Mouse (Mus musculus) thymus, adult 2 months (tissue): ENCODE results near the gene Ugt1a8. TPM values are rescaled to one million over a fixed set of nuclear protein-coding genes. Genes with fewer than 3 reads are reported as not detected.

Experiments used
- DNase-seq: peaks from one replicate; pipeline ENCODE4 v3.0.0; 2021
- H3K27ac ChIP-seq: fragments of 200-500 bp; 2 replicates; pipeline ENCODE4 v1.5.1; 2012; ENCODE audit warnings: low read length, control low read depth; ENCODE audit not compliant: control insufficient read depth, insufficient read depth
- H3K27me3 ChIP-seq: fragments of 200-500 bp; 2 replicates; pipeline ENCODE4 v1.6.1; 2012; ENCODE audit warnings: mild to moderate bottlenecking, low read length, moderate library complexity, mixed read lengths; ENCODE audit not compliant: control insufficient read depth, insufficient read depth
- H3K36me3 ChIP-seq: fragments of 200-500 bp; 2 replicates; pipeline ENCODE4 v1.6.1; 2012; ENCODE audit warnings: mild to moderate bottlenecking, low read length, moderate library complexity; ENCODE audit not compliant: control insufficient read depth, insufficient read depth
- H3K4me1 ChIP-seq: fragments of 200-500 bp; replicated peaks from 2 replicates; pipeline ENCODE4 v1.6.1; 2012; ENCODE audit warnings: low read length; ENCODE audit not compliant: control insufficient read depth, insufficient read depth
- H3K4me3 ChIP-seq: fragments of 200-500 bp; 2 replicates; pipeline ENCODE4 v1.5.1; 2012; ENCODE audit warnings: mild to moderate bottlenecking, low read length, control low read depth, moderate library complexity; ENCODE audit not compliant: control insufficient read depth, insufficient read depth
- CTCF ChIP-seq: fragments of 200-500 bp; IDR thresholded peaks from 2 replicates; pipeline ENCODE4 v1.5.1; 2012; ENCODE audit warnings: mild to moderate bottlenecking, control low read depth, low read length, moderate library complexity, borderline replicate concordance; ENCODE audit not compliant: control insufficient read depth, poor library complexity, insufficient read depth; ENCODE audit errors: extremely low read depth
- POLR2A ChIP-seq: fragments of 200-500 bp; IDR thresholded peaks from 2 replicates; pipeline ENCODE4 v1.6.1; 2012; ENCODE audit warnings: mild to moderate bottlenecking, low read length, control low read depth, moderate library complexity; ENCODE audit not compliant: control insufficient read depth, poor library complexity, insufficient read depth; ENCODE audit errors: extremely low read depth
- WGBS: fragments of 180-500 bp; shearing (Covaris S2); methylation state at CpG from one replicate; pipeline ENCODE4 v1.1.7; 2018; 5-methylcytosine and 5-hydroxymethylcytosine counted together
- polyA plus RNA-seq: library from polyadenylated mRNA; depleted of rRNA; stranded (reverse); fragments of >200 nt; gene quantifications from 2 replicates; pipeline ENCODE4 v1.2.3, GENCODE M21; 2012

Gene Ugt1a8
- polyA plus RNA-seq, 1 experiment: not detected

GRCm38 (mm10) chr1:88255989-88256754 lies 168.6 kb downstream of the Ugt1a8 start:
- no peak for TF ChIP-seq POLR2A
- TF ChIP-seq CTCF: no peak
- Histone ChIP-seq H3K27ac (no peak overlapping the region), H3K4me1 (peaks cover 18% of the 10 kb centered on the region), H3K4me3 (no peak overlapping the region), H3K36me3 (peaks cover 7% of the 10 kb centered on the region; the same call in 1 of the 2 replicates), H3K27me3 (no peaks in the 10 kb centered on the region)
- no peak for DNase-seq
- 85% methylated on average over 13 of the region's 13 CpGs for WGBS

GRCm38 (mm10) chr1:88256886-88257663 lies 169.5 kb downstream of the Ugt1a8 start:
- H3K27ac ChIP-seq: no peak overlapping the region
- no peak for DNase-seq
- TF ChIP-seq CTCF: no peak
- no peak for TF ChIP-seq POLR2A
- H3K4me1 ChIP-seq: peaks cover 21% of the 10 kb centered on the region
- WGBS: 85% methylated on average over 10 of the region's 10 CpGs
- peaks cover 12% of the 10 kb centered on the region for H3K36me3 ChIP-seq
- H3K27me3 ChIP-seq: no peaks in the 10 kb centered on the region
- H3K4me3 ChIP-seq: no peak overlapping the region

GRCm38 (mm10) chr1:88257681-88258080 lies 170.1 kb downstream of the Ugt1a8 start:
- Histone ChIP-seq H3K27ac (no peak overlapping the region), H3K4me1 (peaks cover 21% of the 10 kb centered on the region), H3K36me3 (peaks cover 18% of the 10 kb centered on the region), H3K4me3 (no peak overlapping the region), H3K27me3 (no peaks in the 10 kb centered on the region)
- DNase-seq: no peak
- 82% methylated on average over 6 of the region's 6 CpGs for WGBS
- no peak for TF ChIP-seq CTCF
- no peak for TF ChIP-seq POLR2A

GRCm38 (mm10) chr1:88258361-88258760 lies 170.7 kb downstream of the Ugt1a8 start:
- no peaks in the 10 kb centered on the region for H3K27me3 ChIP-seq
- no peak for DNase-seq
- no peak overlapping the region for H3K4me3 ChIP-seq
- peaks cover 21% of the 10 kb centered on the region for H3K4me1 ChIP-seq
- H3K27ac ChIP-seq: no peak overlapping the region
- WGBS: 71% methylated on average over 6 of the region's 6 CpGs
- TF ChIP-seq POLR2A: no peak
- no peak for TF ChIP-seq CTCF
- H3K36me3 ChIP-seq: peaks cover 25% of the 10 kb centered on the region

GRCm38 (mm10) chr1:88258881-88259642 lies 171.4 kb downstream of the Ugt1a8 start:
- WGBS: 40% methylated on average over 8 of the region's 8 CpGs
- no peak for TF ChIP-seq POLR2A
- no peak for TF ChIP-seq CTCF
- Histone ChIP-seq H3K36me3 (peaks cover 32% of the 10 kb centered on the region), H3K27me3 (no peaks in the 10 kb centered on the region), H3K4me3 (no peak overlapping the region), H3K27ac (no peak overlapping the region), H3K4me1 (peaks cover 21% of the 10 kb centered on the region)
- no peak for DNase-seq

GRCm38 (mm10) chr1:88259643-88260024 lies 172.0 kb downstream of the Ugt1a8 start:
- Histone ChIP-seq H3K27me3 (no peaks in the 10 kb centered on the region), H3K27ac (no peak overlapping the region), H3K4me1 (peaks cover 21% of the 10 kb centered on the region), H3K4me3 (no peak overlapping the region), H3K36me3 (peaks cover 38% of the 10 kb centered on the region)
- TF ChIP-seq POLR2A (no peak), CTCF (no peak)
- DNase-seq: no peak
- WGBS: 84% methylated on average over 4 of the region's 4 CpGs
